Mouse (Mus musculus) common myeloid progenitor, adult 5-6 weeks (primary cell): ENCODE data around the gene Isl1. TPM values are rescaled to one million over a fixed set of nuclear protein-coding genes. Genes with fewer than 3 reads are reported as not detected.

Source experiments
- ATAC-seq: replicated peaks from 2 replicates; pipeline ENCODE4 v1.8.0; 2016; ENCODE audit warnings: low read depth, mild to moderate bottlenecking, moderate TSS enrichment, inconsistent platforms; ENCODE audit not compliant: poor library complexity, severe bottlenecking
- total RNA-seq: library from RNA; stranded (forward); fragments of 200-1000, 187-1606 nt; gene quantifications from 2 replicates; pipeline ENCODE4 v1.2.3, GENCODE M21; 2017

Gene Isl1
- total RNA-seq, 1 experiment from 2014 or later, result not detected

DNA sequence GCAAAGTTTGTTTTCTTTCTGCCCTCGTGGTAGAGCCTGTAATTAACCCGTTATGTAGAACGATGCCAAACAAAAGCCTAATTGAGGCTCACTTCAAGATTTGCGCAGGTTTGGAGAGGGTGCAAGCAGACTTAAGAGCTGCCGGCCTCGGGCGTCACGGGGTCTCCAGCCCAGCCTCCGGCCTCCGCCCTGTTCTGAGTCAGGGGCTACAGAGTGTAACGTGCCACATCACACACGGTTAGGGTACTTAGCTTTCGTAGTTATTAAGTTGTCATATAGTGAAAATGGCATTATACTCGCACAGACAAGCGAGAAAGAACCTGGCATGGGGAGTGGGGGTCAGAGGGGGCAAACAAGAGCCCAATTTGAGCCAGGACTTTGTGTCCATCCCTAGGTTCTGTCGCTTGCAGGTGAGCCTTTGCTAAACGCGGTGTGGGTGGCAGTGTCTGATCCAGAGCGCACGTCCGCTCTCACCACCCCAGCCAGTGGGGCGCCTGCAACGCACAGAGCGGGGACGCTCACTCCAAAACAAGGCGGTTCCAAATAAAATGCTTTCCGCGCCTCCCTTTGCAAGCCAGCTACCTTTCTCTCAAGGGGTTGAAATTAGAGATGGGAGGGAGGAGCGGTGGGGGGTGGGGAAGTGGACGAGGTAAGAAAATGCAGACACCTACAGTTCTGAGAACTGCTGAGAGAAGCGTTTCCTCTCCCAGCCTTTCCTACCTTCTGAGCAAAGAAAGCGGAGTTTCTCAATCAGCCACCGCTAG is 12.3 kb downstream of the Isl1 start:
- 0 out of 2 replicates have a peak, but pooled peaks have one; percentile 37 for ATAC-seq

- ATAC-seq, result no peak
Observed at GRCm38 (mm10) chr13:116295401-116295800, 14.1 kb downstream of the Isl1 start.

GRCm38 (mm10) chr13:116294734-116295133 is 14.8 kb downstream of the Isl1 start:
- no peak for ATAC-seq

- no peak for ATAC-seq
Observed at GRCm38 (mm10) chr13:116294151-116294461, 15.4 kb downstream of the Isl1 start.

DNA sequence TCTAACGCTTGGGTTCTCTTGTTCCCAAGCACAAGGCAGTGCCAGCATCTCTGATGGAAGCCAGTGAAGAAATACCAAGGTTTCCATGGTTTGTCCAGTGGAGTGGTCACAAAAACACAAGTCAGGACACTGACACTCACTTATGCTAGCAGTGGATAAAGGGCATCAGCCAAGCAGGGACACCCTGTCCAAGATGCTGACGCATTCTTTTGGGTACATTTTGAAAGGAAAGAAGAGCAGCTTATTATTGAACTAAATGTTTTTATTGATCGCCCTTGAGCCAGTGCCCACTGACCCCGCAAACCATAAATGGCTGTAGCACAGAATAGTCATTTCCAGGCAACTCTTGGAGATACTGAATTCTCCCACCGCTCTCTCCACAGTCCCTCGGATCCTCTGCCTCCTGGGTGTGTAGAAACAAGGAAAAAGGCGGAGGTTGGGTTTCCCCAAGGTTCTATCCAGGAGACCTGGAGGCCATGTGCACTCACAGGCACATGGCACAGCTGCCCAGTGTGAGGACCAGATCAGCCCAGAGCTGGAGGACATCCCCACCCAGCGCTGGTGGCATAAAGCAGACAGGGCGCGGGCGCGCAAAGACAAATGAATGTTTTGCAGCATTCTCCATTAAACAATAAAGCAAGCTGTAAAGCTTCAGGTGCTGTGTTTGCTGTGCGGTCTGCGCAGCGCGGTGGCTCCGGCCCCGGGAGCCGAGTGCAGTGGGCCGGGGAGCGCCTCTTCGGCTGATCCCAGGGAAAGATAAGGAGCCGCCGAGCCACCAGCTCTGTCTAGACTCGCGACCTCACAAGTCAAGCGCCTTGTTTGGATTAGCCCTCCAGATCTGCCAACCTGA is 16.0 kb downstream of the Isl1 start:
- no peak for ATAC-seq

GRCm38 (mm10) chr13:116289655-116290054 is 19.8 kb downstream of the Isl1 start:
- ATAC-seq, result no peak

- no peak for ATAC-seq
Observed at GRCm38 (mm10) chr13:116279207-116279772, 30.2 kb downstream of the Isl1 start.
